Mouse (Mus musculus) cerebellum, adult (tissue): Measurements from ENCODE around the gene Kctd4.

Experiments used
- ATAC-seq: cut with Nextera tagmentation; 2 replicates; pipeline ENCODE4 v1.9.2; 2017; ENCODE audit warnings: mild to moderate bottlenecking, moderate library complexity, mixed read lengths; ENCODE audit not compliant: insufficient number of reproducible peaks, low FRiP score, low TSS enrichment

The Kctd4 gene

DNA sequence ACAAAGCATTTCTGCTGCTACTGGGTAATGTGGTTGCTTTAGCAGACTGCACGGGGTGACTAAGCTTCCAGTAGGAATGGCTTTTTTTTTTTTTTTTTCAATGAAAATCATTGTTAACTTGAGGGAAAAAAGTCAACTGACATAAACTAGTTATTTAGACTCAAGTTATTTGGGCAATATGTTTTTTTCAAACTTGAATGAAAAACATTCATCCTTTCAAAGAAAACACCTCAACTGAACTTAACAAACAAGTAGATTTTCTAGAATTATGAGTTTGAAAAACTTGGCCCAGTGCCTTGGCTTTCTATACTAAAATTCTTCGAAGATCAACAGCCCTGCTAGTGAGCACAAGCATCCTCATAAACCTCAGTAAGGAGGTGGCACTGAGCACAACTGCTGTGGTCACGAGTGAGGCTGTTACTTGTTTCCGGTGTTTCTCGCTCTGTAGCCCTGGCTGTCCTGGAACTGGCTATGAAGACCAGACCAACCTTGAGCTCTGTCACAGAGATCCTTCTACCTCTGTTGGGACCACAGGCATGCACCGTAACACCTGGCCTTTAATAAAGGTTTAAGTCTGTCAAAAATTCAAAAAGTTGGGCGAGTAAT is 32.2 kb downstream of the Kctd4 start:
- no peak for ATAC-seq

DNA sequence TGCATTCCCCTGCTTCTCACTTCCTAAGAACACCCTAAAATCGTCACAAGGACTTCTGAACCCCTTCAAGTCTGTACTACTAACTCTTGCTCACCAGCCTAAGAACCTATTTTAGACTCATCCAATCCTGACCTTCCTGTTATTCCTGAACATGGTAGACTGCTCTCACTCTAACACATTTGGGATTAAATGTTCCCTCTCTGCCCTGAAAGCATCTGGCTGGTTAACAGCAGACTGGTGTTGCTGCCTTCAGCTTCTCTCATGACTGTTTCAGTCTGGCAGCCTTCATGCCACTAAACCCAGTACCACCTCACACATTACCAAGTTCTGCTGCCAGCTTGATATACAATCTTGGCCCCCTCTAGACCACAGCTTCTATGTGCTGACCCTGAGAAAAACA is 34.4 kb downstream of the Kctd4 start:
- ATAC-seq: no peak

DNA sequence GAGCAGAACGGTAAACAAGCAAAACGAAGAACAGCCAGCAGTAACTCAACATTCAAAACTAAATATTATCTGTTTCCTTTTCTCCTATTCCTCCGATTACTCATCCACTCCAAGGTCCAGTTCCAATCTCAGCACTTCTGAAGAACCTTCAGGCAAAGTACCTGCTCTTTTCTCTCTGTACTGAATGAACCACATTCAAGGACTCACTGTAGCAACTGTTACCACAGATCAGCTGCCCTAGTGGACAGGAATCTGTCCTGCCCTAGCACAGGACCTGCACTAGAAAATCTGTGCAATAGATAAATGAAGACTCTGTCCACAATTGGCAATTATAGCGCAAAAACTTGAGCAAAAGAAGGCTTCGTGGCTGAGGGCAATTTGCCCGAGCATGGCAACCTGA is 36.1 kb downstream of the Kctd4 start:
- ATAC-seq: no peak

DNA sequence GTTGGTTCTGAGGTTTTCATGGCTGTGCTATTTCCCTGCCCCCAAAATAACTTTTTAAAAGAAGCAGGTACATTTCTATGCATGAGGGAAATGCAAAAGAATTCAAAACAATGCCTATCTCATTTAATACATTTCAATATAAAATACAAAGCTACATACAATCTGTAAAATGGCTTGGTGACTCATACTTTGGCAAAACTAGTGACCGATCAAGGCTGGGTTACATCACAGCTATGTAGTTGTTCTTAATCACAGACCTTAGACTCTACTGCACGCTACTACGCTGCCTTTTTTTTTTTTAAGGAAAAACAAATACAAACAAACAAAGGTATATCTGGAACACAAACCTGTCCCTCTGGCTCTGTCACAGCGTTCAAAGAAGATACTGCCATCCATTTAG is 37.6 kb downstream of the Kctd4 start:
- ATAC-seq: no peak

DNA sequence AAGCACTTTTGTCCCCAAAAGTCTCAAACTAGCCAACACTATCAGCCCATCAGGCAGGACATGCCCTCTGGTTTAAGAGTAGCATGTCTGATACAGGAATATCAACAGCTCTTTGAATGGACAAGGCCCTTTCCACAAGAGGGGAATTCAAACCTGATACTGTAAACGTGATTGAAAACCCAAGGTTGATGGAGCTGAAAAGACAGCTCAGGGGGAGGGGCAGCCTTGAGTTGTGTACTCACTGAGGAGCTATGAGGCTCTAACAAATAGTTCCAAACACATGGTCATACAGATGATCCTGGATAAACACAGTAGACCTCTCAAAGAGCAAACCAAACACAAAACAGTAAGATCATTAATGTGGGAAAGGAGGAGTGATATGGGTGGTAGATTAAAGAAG is 43.3 kb downstream of the Kctd4 start:
- no peak for ATAC-seq

DNA sequence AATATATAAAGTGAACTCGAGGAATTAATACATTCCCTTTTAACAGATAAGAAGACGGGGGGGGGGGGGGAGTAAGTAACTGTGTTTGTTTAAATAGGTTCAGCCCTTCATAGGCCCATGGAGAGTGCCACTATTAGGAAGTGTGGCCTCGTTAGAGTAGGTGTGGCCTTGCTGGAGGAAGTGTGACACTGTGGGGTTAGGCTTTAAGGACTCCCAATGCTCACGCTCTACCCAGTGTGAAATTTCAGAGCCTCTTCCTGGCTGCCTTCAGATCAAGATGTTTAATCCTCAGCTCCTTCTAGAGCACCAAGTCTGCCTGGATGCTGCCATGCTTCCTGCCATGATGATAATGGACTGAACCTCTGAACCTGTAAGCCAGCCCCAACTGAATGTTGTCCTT is 47.0 kb downstream of the Kctd4 start:
- no peak for ATAC-seq

DNA sequence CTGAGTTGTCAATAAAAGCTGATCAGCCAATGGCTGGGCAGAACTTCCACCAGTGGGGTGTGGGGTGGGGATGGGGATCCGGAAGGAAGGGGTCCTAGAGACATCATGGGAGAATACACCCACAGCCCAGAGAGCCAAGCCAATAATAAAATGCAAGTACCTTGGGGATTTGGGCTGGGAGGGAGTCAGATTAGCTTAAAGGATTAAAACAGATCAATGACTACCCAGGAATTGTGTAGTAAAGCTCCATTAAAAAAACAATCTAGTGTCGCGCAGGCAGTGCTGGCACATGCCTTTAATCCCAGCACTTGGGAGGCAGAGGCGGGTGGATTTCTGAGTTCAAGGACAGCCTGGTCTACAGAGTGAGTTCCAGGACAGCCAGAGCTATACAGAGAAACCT is 50.2 kb downstream of the Kctd4 start:
- no peak for ATAC-seq

DNA sequence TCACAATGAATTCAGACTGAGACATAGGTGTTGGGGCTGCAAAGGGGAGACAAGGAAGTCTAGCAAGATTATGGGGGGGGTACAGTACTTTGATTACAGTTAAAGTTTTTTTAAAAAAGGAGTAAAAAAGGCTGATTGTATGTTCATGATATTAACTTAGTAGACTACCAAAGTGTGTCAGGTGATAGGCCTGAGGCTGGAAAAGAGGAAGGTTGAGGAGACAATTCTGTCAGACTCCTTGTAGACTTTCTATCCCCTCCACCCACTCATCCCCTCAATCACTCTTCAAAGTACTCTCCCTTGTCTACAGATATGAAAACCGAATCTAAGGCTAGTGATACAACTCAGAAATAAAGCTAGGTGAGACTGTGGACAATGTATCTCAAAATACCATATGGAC is 53.4 kb downstream of the Kctd4 start:
- no peak for ATAC-seq

DNA sequence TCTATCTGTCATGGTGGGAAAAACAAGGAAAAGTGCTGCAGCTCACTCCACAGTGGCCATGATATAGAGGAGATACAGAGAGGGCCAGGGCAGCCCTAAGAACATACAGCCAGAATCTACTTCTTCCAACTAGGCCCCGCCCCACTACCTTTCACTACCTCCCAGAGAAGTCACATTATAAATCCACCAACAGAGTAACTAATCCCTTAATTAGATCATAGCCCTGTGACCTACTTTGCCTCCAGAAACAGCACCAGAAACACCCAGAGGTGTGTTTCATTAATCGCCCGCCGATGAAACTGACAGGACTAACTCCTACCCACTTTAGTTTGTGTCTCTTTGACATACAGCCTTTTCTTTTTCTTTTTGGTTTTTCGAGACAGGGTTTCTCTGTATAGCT is 54.4 kb downstream of the Kctd4 start:
- ATAC-seq: no peak

DNA sequence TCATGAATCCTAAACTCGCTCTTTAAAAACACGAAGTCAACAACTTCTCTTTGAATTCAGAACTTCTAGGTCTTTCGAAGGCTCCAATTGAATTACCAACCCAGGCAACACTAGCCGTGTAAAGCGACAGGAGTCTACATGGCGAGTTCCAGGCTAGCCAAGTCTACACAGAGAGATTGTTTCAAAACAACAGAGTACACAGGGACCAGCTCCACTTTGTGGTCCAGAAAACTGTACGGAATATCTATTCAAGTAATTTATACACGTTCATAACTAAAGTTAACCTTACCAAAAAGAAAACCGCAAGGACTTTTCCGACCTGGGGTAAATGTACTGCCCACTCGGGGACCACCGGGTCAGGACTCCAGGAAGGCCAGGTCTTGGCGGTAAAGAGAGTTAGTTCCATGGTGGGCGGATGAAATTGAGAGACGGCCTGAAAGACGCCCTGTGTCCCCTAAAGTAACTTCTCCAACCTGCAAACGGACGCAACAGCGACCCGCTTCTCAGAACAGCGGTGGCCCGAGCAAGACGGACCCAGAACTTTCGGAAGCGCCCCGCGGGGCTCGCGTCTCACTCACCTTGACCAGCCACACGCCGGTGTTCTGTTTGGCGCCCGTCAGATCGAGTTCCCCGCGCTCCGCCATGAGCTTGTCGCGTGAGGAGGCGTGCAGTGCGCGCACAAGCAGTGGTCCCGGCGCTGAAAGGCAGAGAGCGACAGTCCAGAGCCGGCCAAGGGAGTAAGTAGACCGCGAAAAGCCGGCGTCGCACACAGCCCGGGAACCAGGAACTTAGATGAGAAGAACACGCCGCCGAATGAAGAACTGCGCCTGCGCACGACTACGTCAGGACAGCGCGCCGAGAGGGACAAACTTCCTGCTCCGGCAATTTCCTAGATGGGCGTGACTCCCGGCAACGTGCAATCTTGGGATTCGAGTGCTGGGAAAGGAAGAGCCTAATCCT is 55.6 kb downstream of the Kctd4 start, which contains the start of gene Gtf2f2:
TSS of gene Gtf2f2 (minus strand) at position 764 of the 960 bp plus-strand sequence.
- ATAC-seq: peak; percentile 81

DNA sequence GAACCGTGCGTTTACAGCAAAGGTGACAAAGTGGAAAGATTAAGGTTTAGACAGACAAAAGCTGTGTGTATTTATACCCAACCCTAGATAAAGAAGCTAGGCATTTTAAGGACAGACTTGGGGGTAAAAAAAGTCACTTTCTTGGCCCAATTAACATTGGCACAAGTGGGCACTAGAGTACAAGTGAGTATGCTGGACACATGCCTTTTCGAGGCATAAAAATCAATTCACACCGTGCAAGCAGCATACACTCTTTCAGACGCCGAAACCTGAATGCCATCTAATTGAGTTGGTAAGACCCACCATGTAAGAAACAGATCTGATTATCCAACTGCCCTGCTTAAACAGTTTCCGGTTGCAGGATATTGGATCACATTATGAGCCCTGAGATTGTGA is 56.3 kb downstream of the Kctd4 start:
- ATAC-seq: peak; percentile 13; the same call in 1 of the 2 replicates

DNA sequence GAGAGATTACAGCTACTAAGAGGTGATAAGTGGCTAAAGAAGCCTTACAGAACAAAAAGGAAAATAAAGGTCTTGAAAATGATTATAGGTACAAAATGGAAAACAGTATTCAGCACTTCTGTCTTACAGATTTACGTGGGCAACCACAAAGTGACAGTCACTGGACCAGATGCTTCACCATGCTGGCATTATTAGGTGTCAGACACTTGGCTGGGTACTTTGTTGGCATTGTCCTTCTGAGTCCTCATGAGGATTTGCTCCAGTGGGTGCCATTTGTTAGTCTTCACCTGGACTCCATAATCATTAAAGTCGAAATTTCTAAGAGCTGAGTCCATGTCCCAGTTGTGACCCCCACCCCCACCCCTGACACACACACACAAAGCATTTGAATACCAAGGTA is 59.5 kb downstream of the Kctd4 start:
- ATAC-seq: no peak
